Mouse (Mus musculus): ENCODE measurements around the gene Serinc5. TPM values are rescaled to one million over a fixed set of nuclear protein-coding genes. Genes with fewer than 3 reads are reported as not detected.

Gene Serinc5
- polyA plus RNA-seq, 1 experiment: 10.4 TPM

GRCm38 (mm10) chr13:92693866-92694550 is 83.1 kb downstream of the Serinc5 start:
- H3K27ac ChIP-seq (ENCODE audit: insufficient read depth, low read depth, low read length): no peak overlapping the region
- H3K27me3 ChIP-seq (replicated peaks; ENCODE audit: control insufficient read depth, insufficient read depth, low read length): no peaks in the 10 kb centered on the region
- TF ChIP-seq POLR2A (IDR thresholded peaks at IDR 0.05; ENCODE audit: low read depth, low read length) (no peak), CTCF (conservative IDR thresholded peaks at IDR 0.05; ENCODE audit: insufficient read depth, insufficient read length, low read depth, low read length) (no peak)
- peaks cover 7% of the 10 kb centered on the region for H3K4me1 ChIP-seq (ENCODE audit: control insufficient read depth, insufficient read depth, low read length)
- WGBS: 88% methylated on average over 10 of the region's 10 CpGs
- H3K4me3 ChIP-seq (ENCODE audit: insufficient read depth, low read depth, low read length): no peak overlapping the region
- no peak for DNase-seq
- no peaks in the 10 kb centered on the region for H3K36me3 ChIP-seq (ENCODE audit: control insufficient read depth, insufficient read depth, low read length)

- Histone ChIP-seq H3K27ac (ENCODE audit: insufficient read depth, low read depth, low read length) (no peak overlapping the region), H3K36me3 (ENCODE audit: control insufficient read depth, insufficient read depth, low read length) (no peaks in the 10 kb centered on the region), H3K27me3 (replicated peaks; ENCODE audit: control insufficient read depth, insufficient read depth, low read length) (no peaks in the 10 kb centered on the region), H3K4me3 (ENCODE audit: insufficient read depth, low read depth, low read length) (no peak overlapping the region), H3K4me1 (ENCODE audit: control insufficient read depth, insufficient read depth, low read length) (peaks cover 10% of the 10 kb centered on the region)
- no peak for DNase-seq
- 45% methylated on average over 5 of the region's 5 CpGs for WGBS
- no peak for TF ChIP-seq CTCF (conservative IDR thresholded peaks at IDR 0.05; ENCODE audit: insufficient read depth, insufficient read length, low read depth, low read length)
- TF ChIP-seq POLR2A (IDR thresholded peaks at IDR 0.05; ENCODE audit: low read depth, low read length): no peak
Measured at GRCm38 (mm10) chr13:92696491-92696939, 85.6 kb downstream of the Serinc5 start.

- no peak for DNase-seq
- H3K4me3 ChIP-seq (ENCODE audit: insufficient read depth, low read depth, low read length): no peak overlapping the region
- no peak for TF ChIP-seq CTCF (conservative IDR thresholded peaks at IDR 0.05; ENCODE audit: insufficient read depth, insufficient read length, low read depth, low read length)
- no peak for TF ChIP-seq POLR2A (IDR thresholded peaks at IDR 0.05; ENCODE audit: low read depth, low read length)
- WGBS: 75% methylated on average over 4 of the region's 4 CpGs
- no peaks in the 10 kb centered on the region for H3K27me3 ChIP-seq (replicated peaks; ENCODE audit: control insufficient read depth, insufficient read depth, low read length)
- H3K4me1 ChIP-seq (ENCODE audit: control insufficient read depth, insufficient read depth, low read length): peaks cover 10% of the 10 kb centered on the region
- H3K36me3 ChIP-seq (ENCODE audit: control insufficient read depth, insufficient read depth, low read length): no peaks in the 10 kb centered on the region
- no peak overlapping the region for H3K27ac ChIP-seq (ENCODE audit: insufficient read depth, low read depth, low read length)
Measured at GRCm38 (mm10) chr13:92697141-92697540, 86.2 kb downstream of the Serinc5 start.

GRCm38 (mm10) chr13:92698781-92699180 is 87.9 kb downstream of the Serinc5 start:
- H3K27ac ChIP-seq (ENCODE audit: insufficient read depth, low read depth, low read length): no peak overlapping the region
- DNase-seq: no peak
- no peak overlapping the region for H3K4me3 ChIP-seq (ENCODE audit: insufficient read depth, low read depth, low read length)
- 80% methylated on average over 9 of the region's 9 CpGs for WGBS
- TF ChIP-seq CTCF (conservative IDR thresholded peaks at IDR 0.05; ENCODE audit: insufficient read depth, insufficient read length, low read depth, low read length) (no peak), POLR2A (IDR thresholded peaks at IDR 0.05; ENCODE audit: low read depth, low read length) (no peak)
- H3K36me3 ChIP-seq (ENCODE audit: control insufficient read depth, insufficient read depth, low read length): no peaks in the 10 kb centered on the region
- peaks cover 10% of the 10 kb centered on the region for H3K4me1 ChIP-seq (ENCODE audit: control insufficient read depth, insufficient read depth, low read length)
- no peaks in the 10 kb centered on the region for H3K27me3 ChIP-seq (replicated peaks; ENCODE audit: control insufficient read depth, insufficient read depth, low read length)

GRCm38 (mm10) chr13:92699395-92699794 is 88.5 kb downstream of the Serinc5 start:
- Histone ChIP-seq H3K27me3 (replicated peaks; ENCODE audit: control insufficient read depth, insufficient read depth, low read length) (no peaks in the 10 kb centered on the region), H3K4me1 (ENCODE audit: control insufficient read depth, insufficient read depth, low read length) (peaks cover 10% of the 10 kb centered on the region), H3K27ac (ENCODE audit: insufficient read depth, low read depth, low read length) (no peak overlapping the region), H3K36me3 (ENCODE audit: control insufficient read depth, insufficient read depth, low read length) (no peaks in the 10 kb centered on the region), H3K4me3 (ENCODE audit: insufficient read depth, low read depth, low read length) (no peak overlapping the region)
- TF ChIP-seq CTCF (conservative IDR thresholded peaks at IDR 0.05; ENCODE audit: insufficient read depth, insufficient read length, low read depth, low read length): no peak
- no peak for TF ChIP-seq POLR2A (IDR thresholded peaks at IDR 0.05; ENCODE audit: low read depth, low read length)
- peak; percentile 61 for DNase-seq
- 69% methylated on average over 6 of the region's 6 CpGs for WGBS

GRCm38 (mm10) chr13:92702035-92702434 is 91.1 kb downstream of the Serinc5 start:
- no peak for TF ChIP-seq CTCF (conservative IDR thresholded peaks at IDR 0.05; ENCODE audit: insufficient read depth, insufficient read length, low read depth, low read length)
- no peak for TF ChIP-seq POLR2A (IDR thresholded peaks at IDR 0.05; ENCODE audit: low read depth, low read length)

GRCm38 (mm10) chr13:92703241-92704027 is 92.5 kb downstream of the Serinc5 start:
- H3K27ac ChIP-seq (ENCODE audit: insufficient read depth, low read depth, low read length): no peak overlapping the region
- 83% methylated on average over 8 of the region's 8 CpGs for WGBS
- no peak for DNase-seq

More at GRCm38 (mm10) chr13:92702035-92702434, 91.1 kb downstream of the Serinc5 start:
- H3K36me3 ChIP-seq (ENCODE audit: control insufficient read depth, insufficient read depth, low read length): no peaks in the 10 kb centered on the region
- no peak for DNase-seq
- WGBS: 82% methylated on average over 5 of the region's 5 CpGs
- no peaks in the 10 kb centered on the region for H3K27me3 ChIP-seq (replicated peaks; ENCODE audit: control insufficient read depth, insufficient read depth, low read length)
- no peak overlapping the region for H3K27ac ChIP-seq (ENCODE audit: insufficient read depth, low read depth, low read length)
- H3K4me3 ChIP-seq (ENCODE audit: insufficient read depth, low read depth, low read length): no peak overlapping the region
- H3K4me1 ChIP-seq (ENCODE audit: control insufficient read depth, insufficient read depth, low read length): peaks cover 7% of the 10 kb centered on the region

More at GRCm38 (mm10) chr13:92703241-92704027, 92.5 kb downstream of the Serinc5 start:
- peaks cover 7% of the 10 kb centered on the region for H3K4me1 ChIP-seq (ENCODE audit: control insufficient read depth, insufficient read depth, low read length)
- no peak overlapping the region for H3K4me3 ChIP-seq (ENCODE audit: insufficient read depth, low read depth, low read length)
- TF ChIP-seq CTCF (conservative IDR thresholded peaks at IDR 0.05; ENCODE audit: insufficient read depth, insufficient read length, low read depth, low read length) (0 out of 2 replicates have a peak, but pooled peaks have one; percentile 6), POLR2A (IDR thresholded peaks at IDR 0.05; ENCODE audit: low read depth, low read length) (no peak)
- H3K36me3 ChIP-seq (ENCODE audit: control insufficient read depth, insufficient read depth, low read length): no peaks in the 10 kb centered on the region
- no peaks in the 10 kb centered on the region for H3K27me3 ChIP-seq (replicated peaks; ENCODE audit: control insufficient read depth, insufficient read depth, low read length)
